Mouse (Mus musculus) midbrain, embryonic 13.5 days (tissue): ENCODE data around the gene Atpif1. TPM values are rescaled to one million over a fixed set of nuclear protein-coding genes. Genes with fewer than 3 reads are reported as not detected.
"Not testable (repeated sequence)": the region's sequence is repeated elsewhere in the genome, so short reads cannot be mapped to it uniquely, and the experiment has no call there.

Source experiments
- ATAC-seq: fragments of 200-750 bp; cut with Nextera tagmentation; 2 replicates; pipeline ENCODE4 v1.8.0; 2017; ENCODE audit warnings: mild to moderate bottlenecking, moderate TSS enrichment, moderate library complexity
- H3K27ac ChIP-seq: fragments of 300-500 bp; sonication (generic); 2 replicates; pipeline ENCODE4 v1.5.1; 2015; ENCODE audit warnings: inconsistent platforms, mild to moderate bottlenecking, moderate library complexity
- H3K27me3 ChIP-seq: fragments of 300-500 bp; sonication (generic); 2 replicates; pipeline ENCODE4 v1.6.1; 2015; ENCODE audit warnings: mild to moderate bottlenecking, inconsistent platforms
- H3K36me3 ChIP-seq: fragments of 300-500 bp; sonication (generic); 2 replicates; pipeline ENCODE4 v1.6.1; 2015; ENCODE audit warnings: mild to moderate bottlenecking, inconsistent platforms
- H3K4me1 ChIP-seq: fragments of 300-500 bp; sonication (generic); replicated peaks from 2 replicates; pipeline ENCODE4 v1.6.1; 2015; ENCODE audit warnings: inconsistent platforms
- H3K4me2 ChIP-seq: fragments of 300-500 bp; sonication (generic); replicated peaks from 2 replicates; pipeline ENCODE4 v1.6.1; 2015; ENCODE audit warnings: moderate library complexity, mild to moderate bottlenecking, inconsistent platforms
- H3K4me3 ChIP-seq: fragments of 300-500 bp; sonication (generic); replicated peaks from 2 replicates; pipeline ENCODE4 v1.5.1; 2015; ENCODE audit warnings: mild to moderate bottlenecking, inconsistent platforms
- H3K9ac ChIP-seq: fragments of 300-500 bp; sonication (generic); replicated peaks from 2 replicates; pipeline ENCODE4 v1.6.1; 2015; ENCODE audit warnings: mild to moderate bottlenecking, inconsistent platforms
- H3K9me3 ChIP-seq: fragments of 300-500 bp; sonication (generic); 2 replicates; pipeline ENCODE4 v1.6.1; 2016; ENCODE audit warnings: mild to moderate bottlenecking, inconsistent platforms
- WGBS: fragments of 180-500 bp; shearing (Covaris S2); methylation state at CpG from one replicate; pipeline ENCODE4 v1.1.7; 2015; 5-methylcytosine and 5-hydroxymethylcytosine counted together
- polyA plus RNA-seq: library from polyadenylated mRNA; unstranded; fragments of >200 nt; fragmentation: Nextera tagmentation; extraction: Ambion mirVana; gene quantifications from 2 replicates; pipeline ENCODE4 v1.2.1, GENCODE M21; 2015

Gene Atpif1
- polyA plus RNA-seq, 1 experiment from 2014 or later = 1,327 TPM

- Histone ChIP-seq H3K4me2 (no peak overlapping the region), H3K4me1 (no peaks in the 10 kb centered on the region), H3K27ac (no peak overlapping the region), H3K27me3 (no peaks in the 10 kb centered on the region), H3K36me3 (no peaks in the 10 kb centered on the region), H3K4me3 (no peak overlapping the region), H3K9ac (no peak overlapping the region), H3K9me3 (no peaks in the 10 kb centered on the region)
- no peak for ATAC-seq
- WGBS = 75% methylated on average over 4 of the region's 4 CpGs
Observed at GRCm38 (mm10) chr4:132484231-132484630, 49.2 kb downstream of the Atpif1 start.

- no peak overlapping the region for H3K9ac ChIP-seq
- no peak overlapping the region for H3K4me3 ChIP-seq
- 83% methylated on average over 13 of the region's 13 CpGs for WGBS
- H3K4me1 ChIP-seq = no peaks in the 10 kb centered on the region
- no peak for ATAC-seq
- H3K4me2 ChIP-seq = no peak overlapping the region
- H3K27ac ChIP-seq = no peak overlapping the region
- no peaks in the 10 kb centered on the region for H3K27me3 ChIP-seq
- no peaks in the 10 kb centered on the region for H3K9me3 ChIP-seq
- H3K36me3 ChIP-seq = no peaks in the 10 kb centered on the region
Observed at GRCm38 (mm10) chr4:132482956-132483608, 50.4 kb downstream of the Atpif1 start.

GRCm38 (mm10) chr4:132482104-132482503 is 51.4 kb downstream of the Atpif1 start:
- not testable (repeated sequence) for H3K27me3 ChIP-seq, H3K4me2 ChIP-seq, ATAC-seq, H3K4me3 ChIP-seq, H3K9ac ChIP-seq, H3K27ac ChIP-seq, H3K9me3 ChIP-seq, H3K36me3 ChIP-seq, H3K4me1 ChIP-seq
- WGBS = 71% methylated on average over 3 of the region's 3 CpGs

Other genes starting within 250 kb of the Atpif1 start
- 0.58 and 0.92 TPM in 2 replicates for gene Rab42, start 230.3 kb downstream of the Atpif1 start, polyA plus RNA-seq
- 78.6 and 83.6 TPM in 2 replicates for gene Trnau1ap, start 204.1 kb downstream of the Atpif1 start, polyA plus RNA-seq
- 54.1 and 54.6 TPM in 2 replicates for gene Rcc1, start 180.1 kb downstream of the Atpif1 start, polyA plus RNA-seq
- gene Phactr4, start 111.2 kb downstream of the Atpif1 start, polyA plus RNA-seq = 13.0 and 14.3 TPM in 2 replicates
- gene Med18, start 69.7 kb downstream of the Atpif1 start, polyA plus RNA-seq = 17.8 and 20.9 TPM in 2 replicates
- gene Sesn2, start 23.2 kb downstream of the Atpif1 start, polyA plus RNA-seq = 7.6 and 9.2 TPM in 2 replicates
- gene Dnajc8, start 1.9 kb upstream of the Atpif1 start, polyA plus RNA-seq = 158 and 173 TPM in 2 replicates
- gene Ptafr, start 30.4 kb upstream of the Atpif1 start, polyA plus RNA-seq = 0.41 and 0.51 TPM in 2 replicates
- 18.1 and 19.9 TPM in 2 replicates for gene Eya3, start 105.3 kb upstream of the Atpif1 start, polyA plus RNA-seq
- 4.4 and 5.6 TPM in 2 replicates for gene Xkr8, start 198.9 kb upstream of the Atpif1 start, polyA plus RNA-seq
- gene Smpdl3b, start 223.6 kb upstream of the Atpif1 start, polyA plus RNA-seq = 0.61 and 0.82 TPM in 2 replicates
- 58.2 and 58.6 TPM in 2 replicates for gene Rpa2, start 234.7 kb upstream of the Atpif1 start, polyA plus RNA-seq